Mouse (Mus musculus) heart, adult 11 months (tissue): ENCODE results near the gene Tmcc3.

ENCODE experiments used
- DNase-seq: peaks from one replicate; pipeline ENCODE4 v3.0.0; 2022

Tmcc3 gene

DNA sequence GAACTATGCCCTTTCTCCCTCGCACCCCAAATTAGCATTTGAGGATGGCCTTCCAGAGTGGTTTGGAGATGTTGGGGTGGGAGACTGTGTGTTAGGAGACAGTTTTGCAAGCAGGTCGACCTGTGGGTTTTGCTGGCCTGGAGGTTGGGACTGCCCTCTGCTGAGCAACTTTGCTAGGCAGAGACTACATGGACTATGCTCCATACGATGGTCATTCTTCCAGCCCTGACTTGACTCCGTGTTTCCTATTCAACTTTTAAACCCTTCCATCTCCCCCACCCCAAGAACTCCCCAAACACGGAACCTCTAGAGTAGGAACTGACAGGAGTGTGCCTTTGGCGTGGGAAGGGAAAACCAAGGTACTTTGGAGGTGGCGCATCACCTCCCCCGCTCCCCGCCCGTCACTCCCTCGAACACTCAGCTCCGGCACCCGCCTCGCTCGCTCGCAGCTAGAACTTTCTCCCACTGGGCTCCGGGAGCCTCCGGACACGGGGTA lies at the start of gene Tmcc3:
Gene Tmcc3 (plus strand): TSS at position 439 of the 496 bp plus-strand sequence.
- DNase-seq: peak; percentile 85

DNA sequence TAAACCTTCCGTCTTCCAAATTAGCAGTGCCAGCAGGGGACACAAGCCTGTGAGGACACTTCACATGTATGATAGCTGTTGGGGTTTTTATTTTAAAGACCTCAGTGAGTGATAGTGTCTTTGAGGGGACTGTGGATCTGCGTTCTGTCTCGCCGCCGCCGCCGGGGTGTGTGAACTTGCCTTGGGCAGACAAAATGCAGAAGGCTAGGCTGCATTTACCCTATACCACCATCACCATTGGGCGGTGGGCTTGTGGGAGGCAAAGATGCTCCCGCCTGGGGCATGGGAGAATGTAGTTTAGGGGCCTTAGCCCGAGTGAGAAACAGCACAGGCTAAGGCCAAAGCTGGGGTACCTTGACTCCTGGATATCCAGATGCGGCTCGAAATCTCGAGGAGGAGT lies 49.1 kb upstream of the Tmcc3 start:
- peak; percentile 78 for DNase-seq

DNA sequence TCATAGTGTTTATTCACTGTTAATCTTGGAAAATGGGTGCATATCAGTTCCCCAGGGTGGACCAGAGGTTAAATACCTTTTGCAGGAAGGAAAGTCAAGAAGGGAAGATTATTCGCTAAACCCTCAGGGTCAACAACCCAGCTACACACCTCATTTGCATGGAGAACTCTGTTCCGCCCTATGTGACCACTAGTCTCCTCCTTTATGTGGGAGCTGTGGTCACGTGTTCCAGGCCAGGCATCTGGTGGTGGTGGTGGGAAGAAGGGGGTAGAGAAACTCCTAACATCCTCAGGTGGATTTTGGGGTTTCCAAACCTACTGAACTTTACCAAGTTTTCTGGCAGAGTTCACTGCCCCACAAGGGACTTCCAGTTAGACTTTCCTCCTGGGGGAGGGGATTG lies 48.5 kb upstream of the Tmcc3 start:
- DNase-seq: peak; percentile 61

DNA sequence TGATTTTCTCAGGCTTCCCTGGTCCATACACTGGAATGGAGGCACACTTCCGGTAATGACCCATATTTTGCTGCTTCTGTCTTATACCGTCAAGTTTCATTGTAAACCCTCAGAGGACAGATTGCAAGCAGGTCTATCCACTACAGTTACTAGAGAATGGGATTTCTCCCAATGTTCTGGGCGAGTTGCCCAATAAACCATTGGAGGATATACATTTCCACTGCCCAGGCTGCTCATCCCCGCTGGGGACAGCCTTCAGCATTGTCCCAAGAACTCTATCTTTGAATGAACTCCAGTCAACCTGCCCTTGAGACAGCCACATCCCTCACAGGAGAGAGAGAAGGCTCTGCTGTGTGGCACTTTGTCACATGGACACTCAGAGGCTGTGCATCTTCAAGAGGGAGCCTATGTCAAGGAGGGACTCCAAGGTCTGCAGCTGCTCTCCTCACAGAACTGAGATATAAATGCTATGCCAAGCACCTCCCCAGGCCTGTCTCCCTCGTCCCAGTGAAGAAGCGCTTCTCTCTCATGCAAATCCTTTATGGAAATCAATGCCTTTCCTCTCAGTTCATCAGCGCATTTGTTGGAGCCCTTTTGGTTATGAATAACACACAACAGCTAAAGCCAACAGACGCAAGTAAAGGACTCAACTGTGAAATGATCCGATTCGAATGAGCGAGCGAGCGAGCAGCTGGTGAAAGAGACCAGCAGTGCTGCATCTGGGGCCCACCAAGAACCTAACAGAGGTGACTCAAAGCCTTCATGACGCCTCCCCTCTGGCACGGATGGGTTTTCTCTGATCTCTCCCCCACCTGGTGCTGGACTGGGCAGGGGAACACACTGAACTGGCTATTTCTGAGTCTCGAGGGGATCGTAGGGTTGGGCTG lies 45.9 kb upstream of the Tmcc3 start:
- peak; percentile 78 for DNase-seq

DNA sequence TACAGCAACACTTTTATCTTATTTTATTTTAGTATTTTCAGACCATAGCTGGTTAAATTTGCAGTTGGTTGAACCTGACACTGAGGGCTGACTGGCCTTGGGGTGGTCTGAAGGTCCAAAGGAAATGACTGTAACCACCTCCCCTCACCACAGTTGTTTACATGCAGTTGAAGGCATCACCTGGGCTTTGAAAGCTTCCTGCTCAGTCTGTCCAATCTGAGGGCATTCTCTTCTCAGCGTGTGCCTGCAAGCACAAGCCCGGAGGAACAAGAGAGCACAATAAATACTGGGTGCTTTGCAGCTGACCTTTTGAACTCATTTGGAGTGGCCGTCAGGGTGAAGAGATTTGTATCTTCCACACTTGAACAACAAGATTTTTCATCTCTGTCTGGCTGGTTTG lies 36.4 kb upstream of the Tmcc3 start:
- DNase-seq: peak; percentile 80

DNA sequence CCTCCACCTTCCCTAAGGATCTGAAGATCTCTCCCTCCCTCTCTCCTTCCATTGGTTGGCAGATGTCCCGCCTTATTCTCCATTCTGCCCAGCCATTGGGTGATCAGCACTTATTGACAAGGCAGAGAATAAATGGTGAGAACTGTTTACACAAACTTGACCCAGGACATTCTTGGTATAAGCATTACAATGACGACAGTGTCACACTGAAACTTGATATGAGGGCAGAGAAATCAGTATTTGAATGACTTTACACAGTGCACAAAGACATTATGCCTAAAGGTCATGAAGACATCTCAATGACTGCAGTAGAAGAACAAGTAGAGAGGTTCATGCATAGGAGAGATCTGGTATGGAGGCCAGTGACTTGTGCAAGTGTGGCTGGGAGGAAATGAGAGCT lies 35.2 kb upstream of the Tmcc3 start:
- DNase-seq: peak; percentile 39

DNA sequence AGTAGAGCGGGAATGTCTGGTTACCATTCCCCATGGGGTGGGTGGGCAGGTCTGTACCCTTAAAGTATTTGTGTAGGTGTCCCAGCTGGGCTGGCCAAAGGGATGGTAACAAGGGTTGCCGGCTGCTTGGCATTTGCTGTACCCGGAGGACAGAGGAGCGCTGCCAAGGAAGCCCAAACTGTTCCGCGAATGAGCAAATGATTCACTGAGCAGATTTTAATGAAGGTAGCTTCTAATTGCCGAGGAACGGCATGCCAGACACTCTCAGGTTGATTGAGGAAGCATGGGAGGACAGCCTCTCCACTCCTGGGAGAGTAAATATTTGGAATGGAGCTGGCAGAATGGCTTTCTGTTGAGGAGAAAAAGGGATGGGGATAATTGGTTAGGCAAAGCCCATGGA lies 29.6 kb upstream of the Tmcc3 start:
- peak; percentile 48 for DNase-seq

DNA sequence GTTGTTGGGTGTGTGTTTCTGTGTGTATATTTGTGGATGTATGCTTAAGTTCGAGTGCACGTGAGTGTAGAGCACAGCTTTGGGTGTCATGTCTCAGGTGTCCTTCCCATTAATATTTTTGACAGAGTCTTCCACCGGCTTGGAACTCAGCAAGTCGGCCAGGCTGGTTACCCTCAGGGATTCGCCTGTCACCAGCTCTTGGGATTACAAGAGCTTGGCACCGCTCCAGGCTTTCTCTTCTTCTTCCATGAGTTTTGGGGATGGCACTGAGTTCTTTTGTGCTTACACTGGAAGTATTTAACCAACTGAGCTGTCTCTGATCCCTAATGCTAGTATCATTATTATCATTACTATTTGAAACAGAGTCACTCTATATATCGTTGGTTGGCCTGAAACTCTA lies 29.0 kb upstream of the Tmcc3 start:
- peak; percentile 75 for DNase-seq

DNA sequence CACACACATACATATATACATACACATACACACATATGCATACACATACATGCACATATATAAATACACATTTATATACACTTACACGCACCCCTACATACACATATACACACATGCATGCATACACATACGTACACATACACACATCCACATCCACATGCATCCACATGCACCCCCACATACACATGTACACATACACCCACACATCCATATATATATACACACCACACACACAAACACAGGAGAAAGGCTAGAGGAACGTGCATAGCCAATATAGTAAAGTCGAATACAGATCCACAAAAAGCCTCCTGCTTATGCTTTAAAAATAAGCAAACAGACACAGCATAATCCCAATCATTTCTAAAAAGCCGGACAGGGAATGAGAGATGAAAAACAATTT lies 17.3 kb upstream of the Tmcc3 start:
- DNase-seq: peak; percentile 16

DNA sequence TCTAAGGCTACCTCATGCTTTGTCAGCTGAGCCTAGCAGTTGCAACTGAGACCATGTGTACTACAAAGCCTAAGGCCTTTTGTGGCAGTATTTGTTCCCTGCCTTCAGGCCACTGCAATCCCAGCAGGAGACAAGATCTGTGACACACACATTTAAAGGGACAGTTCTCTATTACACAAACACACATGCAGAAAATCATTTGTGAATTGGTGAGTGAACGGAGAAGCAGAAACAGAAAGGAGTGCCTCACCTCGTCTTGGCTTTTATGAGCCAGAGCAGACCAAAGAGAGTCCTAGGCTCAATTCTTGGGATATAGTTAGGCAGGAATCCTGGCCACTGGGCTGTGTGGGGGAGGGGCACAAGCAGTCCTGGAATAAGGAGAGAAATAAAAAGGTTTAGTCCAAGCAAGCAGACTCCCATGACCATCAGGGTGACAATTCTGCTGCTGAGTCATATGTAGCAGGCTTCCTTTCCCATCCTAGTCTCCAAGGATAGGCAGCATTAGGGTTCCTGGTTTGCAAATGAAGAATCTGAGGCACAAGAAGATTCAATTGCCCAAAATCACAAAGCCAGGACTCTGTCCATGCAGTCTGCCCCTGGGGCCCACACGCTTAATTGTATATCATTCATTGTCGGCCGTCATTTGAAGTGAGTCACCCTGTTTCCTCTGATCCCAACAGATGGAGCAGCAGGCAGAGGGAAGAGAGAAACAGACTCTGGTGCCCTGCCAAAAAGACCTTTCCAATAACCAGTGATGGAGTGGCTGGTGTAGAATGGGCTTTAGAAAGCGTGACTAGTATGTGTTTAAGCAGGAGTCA lies 16.6 kb upstream of the Tmcc3 start:
- DNase-seq: peak; percentile 24

DNA sequence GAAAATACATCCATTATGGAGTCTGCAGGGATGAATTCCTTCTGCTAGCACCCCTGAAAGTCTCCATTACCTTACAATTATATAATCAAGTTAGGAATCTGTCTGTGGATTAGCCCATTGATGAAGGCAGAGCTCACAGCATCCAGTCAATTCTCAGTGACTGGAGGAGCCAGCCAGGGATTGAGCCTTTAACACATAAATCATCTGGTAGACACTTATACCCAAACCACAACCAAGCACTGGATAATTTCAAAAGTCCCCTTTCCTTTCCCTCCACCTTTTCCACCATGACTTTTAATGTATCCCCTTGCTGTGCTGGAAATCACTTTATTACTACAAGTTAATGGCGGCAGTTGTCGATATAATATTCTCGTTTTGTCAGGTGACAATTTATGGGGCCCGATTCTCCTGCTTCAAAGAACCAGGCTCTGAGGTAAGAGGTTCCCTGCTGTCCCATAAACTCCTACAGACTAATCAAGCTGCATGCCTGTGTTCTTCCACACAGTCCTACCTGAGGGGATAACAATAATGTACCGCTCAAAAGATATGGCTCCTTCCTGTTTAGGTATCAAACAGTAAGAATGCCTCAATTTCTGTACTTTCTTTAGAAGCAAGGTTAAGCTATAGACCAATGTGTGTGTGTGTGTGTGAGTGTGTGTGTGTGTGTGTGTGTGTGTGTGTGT lies 15.7 kb upstream of the Tmcc3 start:
- peak; percentile 59 for DNase-seq

DNA sequence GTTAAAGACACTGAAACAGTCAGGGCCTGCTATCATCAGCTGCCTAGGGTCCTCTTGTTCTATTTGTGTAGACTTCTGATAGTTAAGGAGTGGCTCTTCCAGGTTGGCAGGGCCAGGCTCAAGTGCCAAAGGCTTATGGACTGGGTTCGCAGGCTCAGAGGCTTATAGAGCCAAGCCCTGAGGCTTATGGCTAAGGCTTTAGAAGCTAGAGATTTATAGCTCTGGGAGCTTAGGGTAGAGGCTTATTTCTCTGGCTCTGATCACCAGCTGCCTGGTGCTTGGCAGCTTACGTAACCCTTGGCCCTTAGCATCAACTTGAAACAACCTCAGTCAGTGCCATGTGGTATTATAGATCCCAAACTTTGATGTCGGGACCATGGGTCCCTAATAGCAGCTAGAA lies 13.3 kb upstream of the Tmcc3 start, which contains the start of gene Gm4792:
Gene Gm4792 (minus strand): TSS at position 233 of the 400 bp plus-strand sequence.
- DNase-seq: no peak

DNA sequence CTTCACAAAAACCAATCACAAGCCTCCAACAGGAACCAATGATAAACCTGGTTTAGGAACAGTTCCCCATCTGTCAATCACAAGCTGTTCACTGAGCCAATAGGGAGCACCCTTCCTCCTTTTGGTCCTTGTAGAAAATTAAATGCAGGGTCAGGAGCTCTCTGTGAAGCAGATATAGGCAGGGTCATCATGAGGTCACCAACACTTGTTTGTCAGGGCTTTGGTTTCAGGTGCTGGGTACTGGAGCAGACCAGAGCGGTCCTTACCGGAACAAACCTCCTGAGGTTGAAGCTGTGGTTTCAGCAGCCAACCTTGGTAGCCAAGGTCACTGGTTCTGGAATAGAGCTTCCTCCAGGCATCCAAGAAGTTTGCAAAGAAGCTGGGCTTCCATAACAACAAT lies 12.4 kb upstream of the Tmcc3 start:
- DNase-seq: peak; percentile 34

DNA sequence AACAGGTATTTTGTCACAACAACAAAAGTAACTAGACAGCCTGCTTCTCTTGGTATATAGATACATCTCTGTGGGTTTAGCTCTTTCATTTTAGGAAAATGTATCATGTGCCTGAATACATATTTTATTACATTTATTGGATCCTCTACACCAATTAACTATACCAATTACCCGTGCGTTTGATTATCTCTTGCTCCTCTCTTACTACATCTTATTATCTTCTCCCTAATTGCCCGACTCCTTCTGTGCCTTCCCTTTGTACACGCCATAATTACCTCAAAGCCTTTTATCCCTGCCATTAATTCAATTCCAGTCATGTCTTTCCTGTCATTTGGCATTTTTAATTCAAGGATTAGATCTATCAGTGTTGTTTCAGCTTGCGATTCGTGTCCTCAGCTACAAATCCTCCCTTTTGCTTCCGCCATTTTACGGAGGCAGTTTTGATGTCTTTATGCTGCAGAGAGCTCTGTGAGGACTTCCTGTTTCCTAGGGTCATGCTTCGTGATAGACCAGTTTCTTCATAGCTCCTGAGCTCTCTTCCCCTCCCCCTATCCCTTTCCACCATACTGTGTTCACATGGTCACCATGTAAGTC lies 7.6 kb upstream of the Tmcc3 start:
- peak; percentile 22 for DNase-seq

DNA sequence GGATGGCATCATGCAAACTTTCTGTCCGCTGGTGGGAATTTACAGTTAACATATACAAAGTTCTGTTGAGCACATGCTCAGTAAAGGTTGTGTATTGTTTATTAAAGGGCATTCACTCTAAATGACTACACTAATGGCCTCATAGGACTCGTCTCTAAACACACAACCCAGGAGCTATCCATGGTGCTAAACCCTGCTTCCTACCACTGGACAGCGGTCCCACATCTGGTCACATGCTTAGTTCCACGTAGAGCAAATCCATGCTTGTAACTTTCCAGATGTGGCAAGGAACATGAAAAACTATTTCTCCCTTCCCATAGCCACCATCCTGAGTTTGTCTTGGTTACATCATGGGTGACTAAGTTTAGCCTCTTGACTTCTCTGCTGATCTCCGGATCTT lies 6.2 kb upstream of the Tmcc3 start:
- DNase-seq: no peak

DNA sequence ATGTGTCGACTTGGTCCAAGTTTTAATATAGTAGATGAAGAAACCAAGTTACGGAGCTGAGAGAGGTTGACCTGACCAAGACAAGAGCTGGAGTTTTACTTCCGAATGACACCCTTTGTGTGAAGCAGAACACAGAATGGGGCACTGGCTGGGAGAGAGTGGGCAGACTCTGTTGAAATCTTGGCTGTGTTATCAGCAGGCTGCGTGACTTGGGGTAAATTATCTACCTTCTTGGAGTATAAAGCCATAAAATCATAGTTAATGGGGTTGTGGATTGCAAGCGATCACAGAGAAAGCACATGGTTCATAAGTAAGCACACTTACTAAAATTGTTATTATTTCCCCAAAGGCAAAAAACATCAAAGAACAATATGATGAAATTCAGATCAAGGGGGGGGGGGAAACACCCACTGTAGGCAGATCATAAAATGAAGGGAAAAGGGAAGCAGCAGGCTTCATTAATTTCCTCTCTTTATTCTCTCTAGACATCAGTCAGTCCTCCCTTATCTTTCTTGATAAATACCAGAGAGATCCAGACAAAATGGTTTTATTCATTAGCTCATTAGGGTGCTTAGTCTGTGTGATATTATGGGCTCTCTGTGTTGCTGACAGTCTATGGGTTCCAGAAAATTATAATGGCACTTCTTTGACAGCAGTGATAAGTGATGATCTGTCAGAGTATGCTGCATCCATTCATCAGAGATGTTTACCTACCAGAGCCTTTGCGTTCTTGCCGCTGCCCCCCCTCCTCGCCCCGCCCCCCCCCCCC lies 1.1 kb upstream of the Tmcc3 start:
- DNase-seq: peak; percentile 29

DNA sequence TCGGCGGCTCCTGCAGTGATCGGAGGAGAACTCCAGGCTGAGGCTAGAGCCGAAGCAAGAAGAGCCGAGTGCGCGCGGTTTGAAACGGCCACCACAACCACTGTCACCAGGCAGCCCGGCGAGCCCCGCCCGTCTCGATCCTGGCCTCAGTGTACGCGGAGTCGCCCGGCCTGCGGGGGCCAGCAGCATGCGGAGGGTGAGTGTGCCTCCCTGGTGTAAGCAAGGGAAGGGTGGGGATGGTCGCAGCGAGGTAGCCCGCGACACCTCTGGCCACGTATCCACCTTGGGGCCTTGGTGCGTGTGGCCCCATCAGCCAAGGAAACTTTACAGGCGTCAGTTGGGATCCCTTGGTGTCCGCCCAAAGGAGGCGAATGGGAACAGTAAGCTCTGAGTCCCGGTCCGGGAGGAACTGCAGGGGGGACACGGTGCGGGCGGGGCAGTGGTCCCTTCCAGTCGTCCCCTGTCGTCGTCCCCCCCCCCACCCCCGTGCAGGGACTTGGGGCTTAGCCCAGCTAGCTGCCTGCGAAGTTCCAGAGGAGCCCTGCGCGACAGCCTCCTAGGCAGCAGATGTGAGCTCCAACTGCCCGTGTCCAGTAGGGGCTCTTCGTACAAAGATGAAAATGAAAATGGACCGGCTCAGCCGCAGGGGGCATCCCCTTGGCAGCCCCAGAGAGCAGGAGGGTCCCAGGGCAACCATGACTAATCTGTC lies 412 bp downstream of the Tmcc3 start:
- peak; percentile 92 for DNase-seq

DNA sequence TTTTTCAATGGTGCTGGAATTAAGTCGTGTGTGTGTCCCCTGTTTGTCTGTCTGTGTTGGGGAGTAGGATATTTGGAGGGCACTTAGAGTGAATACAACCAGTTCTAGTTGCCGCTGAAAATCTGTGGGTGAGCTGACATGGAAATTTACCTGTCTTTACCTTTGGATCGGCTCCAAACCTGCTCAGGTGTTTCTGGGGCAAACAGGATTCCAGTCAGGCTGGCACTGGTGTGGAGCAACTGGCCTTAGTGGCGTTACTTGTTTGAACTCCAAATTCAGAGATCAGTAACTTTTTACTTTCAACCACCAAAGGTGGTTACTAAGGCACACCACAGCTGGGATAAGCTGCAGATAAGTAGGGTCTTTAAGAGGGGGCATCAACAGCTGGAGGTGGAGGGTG lies 1.4 kb downstream of the Tmcc3 start:
- DNase-seq: peak; percentile 53

DNA sequence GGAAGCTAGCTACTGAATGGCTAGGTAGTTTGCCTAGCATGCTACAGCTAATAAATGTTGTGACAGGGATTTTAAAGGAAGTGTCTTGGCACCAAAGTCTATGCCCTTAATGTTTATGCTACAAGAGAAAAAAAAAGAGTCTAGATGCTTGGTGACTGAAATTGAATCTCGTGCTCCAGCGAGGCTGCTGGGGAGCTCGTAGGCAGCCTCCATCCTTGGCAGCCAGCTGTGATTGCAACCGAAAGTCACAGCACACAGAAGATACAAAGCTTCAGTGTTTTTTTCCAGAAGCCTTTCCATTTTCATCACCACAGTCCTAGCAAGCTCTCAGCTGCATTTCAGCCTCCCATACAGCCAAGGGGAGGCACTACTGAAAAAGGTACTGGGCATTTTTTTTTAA lies 6.8 kb downstream of the Tmcc3 start:
- DNase-seq: peak; percentile 48

DNA sequence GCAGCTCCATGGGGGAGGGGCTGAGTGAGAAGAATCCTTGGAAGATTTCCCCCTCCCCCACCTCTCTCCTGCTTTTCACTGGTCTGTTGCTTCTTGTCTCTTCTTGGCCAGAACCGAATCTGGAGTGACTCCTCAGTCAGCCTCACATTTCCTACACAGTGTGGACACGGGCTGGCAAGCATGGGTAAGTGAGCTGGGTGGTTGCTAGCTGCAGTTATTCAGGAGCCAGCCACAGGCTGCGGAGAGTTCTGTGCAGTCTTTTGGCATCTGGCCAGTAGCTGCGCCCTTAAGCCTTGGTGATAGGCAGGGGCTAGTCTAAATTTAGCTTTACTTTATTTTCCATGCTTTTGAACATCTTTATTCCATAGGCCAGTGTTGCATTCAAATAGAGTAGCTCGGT lies 18.2 kb downstream of the Tmcc3 start:
- peak; percentile 80 for DNase-seq
